Mouse (Mus musculus) intestine, embryonic 16.5 days (tissue): ENCODE results near the gene Apobr. TPM values are rescaled to one million over a fixed set of nuclear protein-coding genes. Genes with fewer than 3 reads are reported as not detected.
A peak's percentile ranks its signal among the peaks of the same experiment; 100 is the strongest.

Experiments
- ATAC-seq: fragments of 200-750 bp; cut with Nextera tagmentation; 2 replicates; pipeline ENCODE4 v1.8.0; 2017; ENCODE audit warnings: moderate TSS enrichment, moderate library complexity
- H3K27ac ChIP-seq: fragments of 300-500 bp; sonication (generic); 2 replicates; pipeline ENCODE4 v1.5.1; 2014; ENCODE audit warnings: mild to moderate bottlenecking, low read length
- H3K27me3 ChIP-seq: fragments of 300-500 bp; sonication (generic); replicated peaks from 2 replicates; pipeline ENCODE4 v1.6.1; 2014; ENCODE audit warnings: low read length, control low read depth, mixed read lengths; ENCODE audit not compliant: control insufficient read depth, insufficient read depth
- H3K36me3 ChIP-seq: fragments of 300-500 bp; sonication (generic); 2 replicates; pipeline ENCODE4 v1.6.1; 2014; ENCODE audit warnings: low read length, control low read depth; ENCODE audit not compliant: control insufficient read depth, insufficient read depth
- H3K4me1 ChIP-seq: fragments of 300-500 bp; sonication (generic); 2 replicates; pipeline ENCODE4 v1.6.1; 2014; ENCODE audit warnings: low read length, control low read depth, mixed read lengths; ENCODE audit not compliant: control insufficient read depth, insufficient read depth
- H3K4me2 ChIP-seq: fragments of 300-500 bp; sonication (generic); 2 replicates; pipeline ENCODE4 v1.6.1; 2014; ENCODE audit warnings: low read depth, low read length, control low read depth
- H3K4me3 ChIP-seq: fragments of 300-500 bp; sonication (generic); 2 replicates; pipeline ENCODE4 v1.5.1; 2014; ENCODE audit warnings: mild to moderate bottlenecking, low read length
- H3K9ac ChIP-seq: fragments of 300-500 bp; sonication (generic); 2 replicates; pipeline ENCODE4 v1.6.1; 2014; ENCODE audit warnings: low read depth, low read length
- H3K9me3 ChIP-seq: fragments of 300-500 bp; sonication (generic); 2 replicates; pipeline ENCODE4 v1.6.1; 2016; ENCODE audit warnings: low read length, control low read depth; ENCODE audit not compliant: control insufficient read depth
- WGBS: fragments of 180-500 bp; shearing (Covaris S2); extraction: QIAGEN DNeasy Blood & Tissue Kit; methylation state at CpG from one replicate; pipeline ENCODE4 v1.1.7; 2014; 5-methylcytosine and 5-hydroxymethylcytosine counted together
- polyA plus RNA-seq: library from polyadenylated mRNA; unstranded; fragments of >200 nt; fragmentation: Nextera tagmentation; extraction: Ambion mirVana; gene quantifications from 2 replicates; pipeline ENCODE4 v1.2.1, GENCODE M21; 2015

Gene Apobr
- polyA plus RNA-seq, 1 experiment from 2014 or later, result 1.5 TPM

DNA sequence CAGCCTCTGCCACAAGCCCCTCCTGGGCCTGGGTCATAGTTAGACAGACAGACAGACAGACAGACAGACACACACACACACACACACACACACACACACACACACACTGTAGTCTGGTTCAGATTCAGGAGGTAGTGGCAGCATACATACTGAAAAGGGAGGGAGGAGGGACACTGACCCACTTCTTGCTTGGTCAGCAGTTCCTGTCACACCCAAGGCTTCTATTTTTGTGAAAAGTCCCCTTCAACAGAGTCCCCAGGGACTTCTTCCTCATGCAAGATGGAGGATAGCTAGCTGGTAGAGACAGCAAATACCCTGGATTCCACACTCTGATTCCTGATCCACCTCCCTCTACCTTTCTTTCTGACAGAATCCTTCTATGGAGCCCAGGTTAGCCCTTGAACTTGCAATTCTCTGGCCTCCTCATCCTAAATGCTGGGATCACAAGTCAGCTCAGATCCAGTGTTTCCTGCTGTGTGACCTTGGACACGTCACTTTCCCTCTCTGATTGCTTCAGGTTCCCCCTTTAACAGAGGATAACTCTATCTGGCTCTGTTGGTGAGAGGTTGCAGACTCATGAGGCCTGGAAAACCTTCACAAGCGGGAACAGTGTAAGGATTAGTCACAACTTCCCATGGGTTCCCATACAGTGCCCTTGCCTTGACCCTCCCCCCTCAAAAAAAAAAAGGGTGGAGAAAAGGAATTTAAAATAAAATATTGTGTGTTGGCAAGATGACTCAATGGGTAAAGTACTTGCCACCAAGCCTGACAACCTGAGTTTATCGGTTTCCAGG lies 41.3 kb downstream of the Apobr start:
- Histone ChIP-seq H3K27ac (peak overlapping the region; percentile 45), H3K9ac (peak overlapping the region; percentile 31; the same call in 1 of the 2 replicates), H3K4me1 (peaks cover 11% of the 10 kb centered on the region), H3K36me3 (no peaks in the 10 kb centered on the region), H3K27me3 (no peaks in the 10 kb centered on the region), H3K4me3 (no peak overlapping the region), H3K4me2 (no peak overlapping the region), H3K9me3 (no peaks in the 10 kb centered on the region)
- WGBS, result 80% methylated on average over 3 of the region's 3 CpGs
- ATAC-seq, result peak; percentile 7; the same call in 1 of the 2 replicates

GRCm38 (mm10) chr7:126628111-126628510 lies 43.4 kb downstream of the Apobr start:
- Histone ChIP-seq H3K4me1 (peaks cover 11% of the 10 kb centered on the region), H3K4me3 (no peak overlapping the region), H3K9me3 (no peaks in the 10 kb centered on the region), H3K36me3 (no peaks in the 10 kb centered on the region), H3K27me3 (no peaks in the 10 kb centered on the region), H3K27ac (no peak overlapping the region), H3K4me2 (no peak overlapping the region), H3K9ac (no peak overlapping the region)
- no peak for ATAC-seq
- 42% methylated on average over 6 of the region's 6 CpGs for WGBS

DNA sequence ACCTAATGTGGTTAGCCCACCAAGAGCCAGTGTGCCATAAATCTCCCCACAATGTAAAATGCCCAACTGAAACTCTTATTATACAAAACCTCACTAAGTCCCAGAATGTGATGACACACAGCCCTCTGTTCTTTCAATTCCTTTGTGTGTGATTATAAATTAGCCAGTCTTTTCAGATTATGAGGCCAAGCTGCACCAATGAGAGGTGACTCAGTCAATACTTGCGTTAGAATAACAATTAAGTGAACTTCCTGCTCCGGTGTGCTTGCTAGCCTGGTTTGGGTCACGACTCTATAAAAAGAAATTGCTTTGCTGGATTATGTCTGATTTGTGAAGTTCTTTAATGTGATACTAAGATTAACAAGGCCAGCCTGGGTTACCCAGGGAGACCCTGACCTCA lies 45.2 kb downstream of the Apobr start:
- peak overlapping the region; percentile 44 for H3K27ac ChIP-seq
- H3K9ac ChIP-seq, result no peak overlapping the region
- H3K4me3 ChIP-seq, result no peak overlapping the region
- no peak overlapping the region for H3K4me2 ChIP-seq
- no peaks in the 10 kb centered on the region for H3K36me3 ChIP-seq
- ATAC-seq, result 0 out of 2 replicates have a peak, but pooled peaks have one; percentile 19
- WGBS, result 31% methylated on average over 3 of the region's 3 CpGs
- H3K27me3 ChIP-seq, result no peaks in the 10 kb centered on the region
- H3K4me1 ChIP-seq, result peaks cover 20% of the 10 kb centered on the region
- no peaks in the 10 kb centered on the region for H3K9me3 ChIP-seq

DNA sequence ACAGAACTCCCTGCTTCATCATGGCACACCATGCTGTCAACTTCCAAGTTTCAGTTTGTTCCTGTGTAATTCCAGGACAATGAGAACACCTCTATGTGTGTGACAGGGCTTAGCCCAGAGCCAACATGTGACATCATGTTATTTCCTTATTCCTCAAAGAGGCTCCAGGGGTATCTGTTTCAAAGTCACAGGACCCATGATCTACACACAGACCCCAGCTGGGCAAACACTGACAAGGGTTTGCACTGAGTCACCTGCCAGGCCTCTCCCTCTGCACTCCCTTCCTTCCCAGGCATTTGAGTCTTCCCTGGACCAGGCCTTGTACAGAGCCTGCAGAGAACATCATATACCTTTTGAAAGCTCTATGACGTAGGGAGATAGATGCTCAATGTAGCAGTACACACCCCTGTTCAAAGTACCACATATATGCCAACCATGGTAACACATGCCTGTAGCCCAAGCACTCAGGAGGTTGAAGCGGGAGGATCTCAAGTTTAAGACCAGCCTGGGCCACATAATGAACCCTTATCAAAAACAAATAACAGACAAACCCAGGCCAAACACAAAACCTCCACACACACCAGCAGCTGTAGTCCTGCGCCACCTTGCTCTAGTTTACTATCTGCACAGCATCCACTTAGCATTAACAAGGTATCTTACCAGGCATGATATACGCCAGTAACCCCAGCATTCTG lies 46.2 kb downstream of the Apobr start, which contains the start of gene Nupr1:
Nupr1 (minus strand) TSS at position 38 of the 695 bp plus-strand sequence.
- Histone ChIP-seq H3K36me3 (no peaks in the 10 kb centered on the region), H3K4me3 (no peak within 1 kb of the TSS), H3K27me3 (no peaks in the 10 kb centered on the region), H3K9ac (no peak within 1 kb of the TSS), H3K27ac (peak within 1 kb of the TSS; percentile 50), H3K4me1 (peaks cover 10% of the 10 kb centered on the region; the same call in 1 of the 2 replicates), H3K9me3 (no peaks in the 10 kb centered on the region), H3K4me2 (no peak within 1 kb of the TSS)
- ATAC-seq, result peak; percentile 59
- 77% methylated on average over 4 of the region's 4 CpGs for WGBS

GRCm38 (mm10) chr7:126632478-126632877 lies 47.7 kb downstream of the Apobr start:
- no peak overlapping the region for H3K4me2 ChIP-seq
- no peak for ATAC-seq
- 77% methylated on average over 2 of the region's 2 CpGs for WGBS

DNA sequence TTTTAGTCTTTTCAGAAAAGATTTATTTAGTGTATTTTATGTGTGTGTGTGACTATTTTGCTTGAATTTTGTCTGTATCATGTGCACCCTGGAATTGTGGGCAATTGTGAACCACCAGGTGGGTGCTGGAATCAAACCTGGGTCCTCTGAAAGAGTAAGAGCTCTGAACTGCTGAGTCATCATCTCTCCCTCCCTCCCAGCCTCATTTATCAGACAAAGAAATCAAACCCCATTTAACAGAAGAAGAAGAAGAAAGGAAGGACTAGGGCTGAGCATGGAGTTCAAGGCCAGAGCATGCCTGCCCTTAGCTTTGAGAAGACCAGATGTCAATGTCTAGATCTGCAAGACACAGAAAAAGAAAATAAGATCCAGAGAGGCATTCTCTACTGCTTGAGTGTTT lies 50.6 kb downstream of the Apobr start:
- H3K4me1 ChIP-seq, result 0 out of 2 replicates have a peak, but pooled peaks cover 9% of the 10 kb centered on the region
- no peak overlapping the region for H3K4me3 ChIP-seq
- ATAC-seq, result no peak
- H3K9me3 ChIP-seq, result no peaks in the 10 kb centered on the region
- no peaks in the 10 kb centered on the region for H3K36me3 ChIP-seq
- no peak overlapping the region for H3K9ac ChIP-seq
- no peaks in the 10 kb centered on the region for H3K27me3 ChIP-seq
- H3K4me2 ChIP-seq, result no peak overlapping the region
- no peak overlapping the region for H3K27ac ChIP-seq

More at GRCm38 (mm10) chr7:126632478-126632877, 47.7 kb downstream of the Apobr start:
- H3K27ac ChIP-seq, result no peak overlapping the region
- H3K4me1 ChIP-seq, result 0 out of 2 replicates have a peak, but pooled peaks cover 9% of the 10 kb centered on the region
- no peaks in the 10 kb centered on the region for H3K9me3 ChIP-seq
- no peak overlapping the region for H3K4me3 ChIP-seq
- H3K36me3 ChIP-seq, result no peaks in the 10 kb centered on the region
- H3K9ac ChIP-seq, result no peak overlapping the region
- no peaks in the 10 kb centered on the region for H3K27me3 ChIP-seq

DNA sequence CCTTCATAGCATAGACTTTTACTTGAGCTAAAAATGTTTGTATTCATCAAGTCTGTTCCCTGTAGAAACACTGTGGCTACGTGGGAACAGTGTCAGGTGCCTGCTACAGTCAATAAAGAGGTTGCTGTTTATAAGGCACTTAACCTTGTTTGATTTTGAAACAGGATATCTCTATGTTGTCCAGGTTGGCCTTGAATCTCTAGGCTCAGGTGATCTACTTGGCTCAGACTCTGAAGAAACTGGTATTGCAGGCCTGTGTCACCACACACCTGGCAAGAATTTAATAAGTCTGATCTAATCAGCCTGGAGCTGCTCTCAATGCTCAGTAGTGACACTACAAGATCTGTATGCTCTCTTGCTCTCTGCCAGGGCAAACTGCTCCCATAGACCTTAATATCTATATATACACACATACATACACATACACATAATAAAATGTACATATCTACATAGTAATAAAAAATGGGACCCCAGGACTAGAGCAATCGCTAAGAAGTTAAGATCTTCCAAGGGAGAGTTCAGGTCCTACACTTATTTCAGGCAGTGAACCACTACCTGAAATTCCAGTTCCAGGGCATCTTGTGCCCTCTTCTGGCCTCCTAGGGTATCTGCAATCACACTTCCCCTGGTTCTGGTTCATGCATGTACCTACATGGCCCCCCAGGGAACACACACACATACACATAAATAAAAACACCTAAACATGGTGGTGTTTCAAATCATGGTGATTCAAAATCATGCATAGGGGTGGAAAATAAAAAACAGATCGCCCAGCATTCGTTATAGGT lies 52.2 kb downstream of the Apobr start:
- H3K27me3 ChIP-seq, result no peaks in the 10 kb centered on the region
- 0 out of 2 replicates have a peak, but pooled peaks cover 9% of the 10 kb centered on the region for H3K4me1 ChIP-seq
- peak; percentile 78 for ATAC-seq
- no peaks in the 10 kb centered on the region for H3K36me3 ChIP-seq
- H3K4me2 ChIP-seq, result no peak overlapping the region
- no peaks in the 10 kb centered on the region for H3K9me3 ChIP-seq
- H3K27ac ChIP-seq, result 0 out of 2 replicates have a peak overlapping the region, but pooled peaks have one; percentile 5
- 9% methylated on average over 4 of the region's 4 CpGs for WGBS
- no peak overlapping the region for H3K9ac ChIP-seq
- H3K4me3 ChIP-seq, result no peak overlapping the region
